Mouse (Mus musculus) brain, embryonic 14.5 days (tissue): Measurements from ENCODE around the gene Stambpl1. TPM values are rescaled to one million over a fixed set of nuclear protein-coding genes. Genes with fewer than 3 reads are reported as not detected.
"Not testable (repeated sequence)": the region's sequence is repeated elsewhere in the genome, so short reads cannot be mapped to it uniquely, and the experiment has no call there.

Experiments used
- DNase-seq: peaks from one replicate; pipeline ENCODE4 v3.0.0-alpha.2; 2011; ENCODE audit warnings: low read depth
- CTCF ChIP-seq: fragments of 200-500 bp; IDR thresholded peaks from 2 replicates; pipeline ENCODE4 v1.5.1; 2012; ENCODE audit warnings: inconsistent platforms, mild to moderate bottlenecking, moderate library complexity, borderline replicate concordance; ENCODE audit not compliant: insufficient read depth, insufficient read length; ENCODE audit errors: extremely low read depth
- POLR2A ChIP-seq: fragments of 200-500 bp; IDR thresholded peaks from 2 replicates; pipeline ENCODE4 v1.6.1; 2012; ENCODE audit warnings: mild to moderate bottlenecking, inconsistent platforms, borderline replicate concordance; ENCODE audit not compliant: poor library complexity, insufficient read depth, insufficient read length, severe bottlenecking; ENCODE audit errors: extremely low read depth
- polyA plus RNA-seq: library from polyadenylated mRNA; depleted of rRNA; stranded (reverse); fragments of >200 nt; gene quantifications from 2 replicates; pipeline ENCODE4 v1.2.3, GENCODE M21; 2012

The Stambpl1 gene
- polyA plus RNA-seq, 1 experiment = 7.6 TPM

DNA sequence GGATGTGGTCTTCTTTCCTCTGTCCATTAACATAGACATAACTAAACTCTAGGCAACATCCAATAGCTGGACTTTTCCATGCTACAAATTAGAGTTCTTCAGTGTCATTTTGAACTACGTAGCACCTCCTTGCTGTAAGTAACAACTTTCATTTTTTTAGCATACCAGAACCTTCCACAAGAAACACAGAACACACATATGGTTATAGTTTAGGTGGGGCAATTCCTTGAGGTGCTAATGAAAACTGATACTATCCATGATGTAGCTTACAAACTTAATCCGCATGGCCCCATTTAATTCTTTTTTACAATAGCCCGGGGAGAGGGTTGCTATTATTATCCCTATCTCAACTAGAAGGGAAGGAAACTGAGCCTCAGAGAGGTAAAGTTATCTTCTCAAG, 18.0 kb upstream of the Stambpl1 start:
- DNase-seq = no peak
- TF ChIP-seq CTCF = no peak
- TF ChIP-seq POLR2A = no peak

DNA sequence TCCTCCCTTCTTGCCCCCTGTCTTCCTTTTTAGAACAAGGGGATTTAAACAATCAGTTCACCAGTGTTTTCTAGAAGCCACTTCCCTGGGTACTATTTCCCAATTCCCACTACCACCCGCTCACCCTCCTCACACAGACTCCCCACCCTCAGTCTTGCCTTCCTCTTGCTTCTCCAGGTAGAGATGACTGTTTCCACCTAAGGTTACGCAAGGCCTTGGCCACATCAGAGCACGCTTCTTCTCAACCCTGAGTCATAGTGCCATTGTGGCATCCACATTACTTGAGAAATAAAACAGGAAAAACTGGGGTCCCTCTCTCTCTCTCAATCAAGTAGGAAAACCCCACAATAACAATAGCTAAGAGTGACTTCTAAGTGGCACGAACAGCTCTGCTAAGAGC, 12.9 kb upstream of the Stambpl1 start:
- no peak for DNase-seq
- TF ChIP-seq CTCF (no peak), POLR2A (no peak)

DNA sequence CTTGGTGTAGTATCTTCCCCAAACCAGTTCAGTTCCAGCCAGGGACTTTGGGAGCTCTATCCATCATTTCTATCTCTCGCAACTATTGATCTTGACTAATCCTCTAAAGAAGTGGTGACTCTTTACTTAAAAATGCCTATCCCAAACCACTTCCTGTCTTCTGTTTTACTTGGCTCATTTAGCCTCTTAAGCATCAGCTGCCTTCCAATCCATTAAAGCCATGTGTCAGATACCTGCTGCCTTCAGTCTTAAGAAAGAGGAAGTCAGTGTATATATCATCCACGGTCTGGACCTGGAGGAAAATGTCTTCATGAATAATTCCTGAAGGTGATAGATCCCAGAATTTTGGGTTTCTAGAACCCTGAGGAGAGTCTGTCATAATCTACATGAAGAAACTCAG, 11.7 kb upstream of the Stambpl1 start:
- TF ChIP-seq CTCF = no peak
- TF ChIP-seq POLR2A = no peak
- DNase-seq = no peak

DNA sequence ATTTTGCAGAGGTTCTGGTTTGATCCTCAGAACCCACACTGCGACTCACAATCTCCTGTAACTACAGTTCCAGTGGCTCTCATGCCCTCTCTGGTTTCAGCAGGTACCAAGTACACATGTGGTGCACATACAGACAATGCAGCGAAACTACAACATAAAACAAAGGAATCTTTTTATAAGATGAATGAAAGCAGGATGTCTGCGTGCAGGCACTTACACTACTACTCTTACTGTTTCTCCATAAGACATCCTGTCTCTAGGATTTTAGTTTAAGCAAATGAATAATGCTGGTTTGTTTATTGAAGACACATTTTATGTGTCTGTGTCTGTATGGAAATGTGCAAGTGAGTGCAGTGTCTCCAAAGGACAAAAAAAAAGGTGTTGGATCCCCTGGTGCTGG, 10.8 kb upstream of the Stambpl1 start:
- no peak for DNase-seq
- no peak for TF ChIP-seq POLR2A
- TF ChIP-seq CTCF = no peak

DNA sequence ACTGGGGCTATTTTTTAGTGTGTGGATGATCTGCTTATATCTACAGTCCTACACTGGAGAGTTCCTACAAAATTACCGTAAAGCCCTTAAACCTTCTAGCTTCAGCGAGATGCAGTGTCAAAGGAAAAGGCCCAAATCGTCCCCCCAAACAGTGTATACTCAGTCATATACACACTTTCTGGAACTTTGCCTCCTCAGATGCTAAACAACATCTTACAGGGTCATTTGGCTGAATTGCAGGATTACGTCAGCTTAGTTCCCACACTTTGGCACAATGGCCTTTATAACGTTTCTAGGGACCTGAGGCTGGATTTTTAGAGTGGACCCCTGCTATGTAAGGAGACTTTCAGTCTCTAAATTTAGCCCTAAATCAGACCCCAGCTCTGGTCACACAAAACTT, 9.5 kb upstream of the Stambpl1 start:
- peak; percentile 58 for DNase-seq
- no peak for TF ChIP-seq CTCF
- TF ChIP-seq POLR2A = no peak

DNA sequence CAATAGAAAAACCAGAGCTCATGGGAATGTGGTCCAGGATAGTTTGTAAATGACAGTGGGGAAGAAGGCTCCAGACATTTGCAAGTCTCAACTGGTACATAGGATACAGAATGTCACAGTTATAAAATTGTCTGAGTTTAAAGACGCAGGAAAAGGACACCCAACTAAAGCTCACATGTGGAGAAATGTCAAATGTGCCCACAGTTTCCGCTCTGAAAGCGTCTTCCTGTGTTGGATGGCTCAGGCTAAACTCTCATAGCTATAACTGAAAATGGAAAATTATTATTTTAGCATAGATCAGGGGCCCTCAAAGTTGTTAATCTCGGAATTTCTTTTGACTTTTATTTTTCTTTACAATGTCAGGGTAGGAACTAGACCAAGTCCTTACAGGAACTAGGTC, 5.2 kb upstream of the Stambpl1 start:
- no peak for DNase-seq
- TF ChIP-seq POLR2A = no peak
- TF ChIP-seq CTCF = no peak

DNA sequence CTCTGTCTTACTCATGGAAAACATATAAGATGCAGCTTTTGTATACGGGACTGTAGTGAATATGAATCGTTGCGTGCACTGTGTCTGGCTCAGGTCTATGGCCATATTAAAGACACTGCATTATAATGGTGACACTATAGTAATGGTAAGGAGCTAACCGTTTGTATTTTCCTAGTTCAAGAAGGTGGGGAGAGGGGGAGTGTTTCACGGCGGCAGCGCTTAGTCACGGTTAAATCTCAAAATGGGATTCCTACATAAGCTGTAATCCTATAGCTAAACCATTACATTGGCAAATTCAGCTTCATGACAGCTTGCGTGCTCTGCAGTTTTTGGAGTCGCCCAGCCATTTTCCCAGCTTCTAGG, 403 bp upstream of the Stambpl1 start:
- no peak for DNase-seq

DNA sequence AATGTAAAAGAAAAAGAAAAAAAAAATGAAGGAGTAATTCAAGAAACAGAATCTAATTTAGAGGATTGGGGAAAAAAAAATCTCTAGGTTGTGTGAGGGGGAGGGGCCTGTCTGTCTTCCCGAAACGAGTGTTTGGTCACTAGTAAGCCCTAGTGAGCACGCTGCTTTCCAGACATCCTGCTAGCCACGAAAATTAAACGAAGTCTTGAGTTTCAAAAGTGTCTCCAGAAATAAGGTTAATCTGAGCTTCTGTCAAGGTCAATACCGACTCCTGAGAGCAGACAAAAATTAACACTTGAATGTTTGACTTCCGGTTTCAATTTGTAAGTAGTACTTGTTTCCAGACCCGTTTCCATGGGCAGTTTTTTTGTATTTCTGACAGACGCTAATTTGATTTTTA, 1.1 kb downstream of the Stambpl1 start:
- TF ChIP-seq POLR2A (no peak), CTCF (no peak)
- DNase-seq = peak; percentile 53

More for the DNA sequence above, 403 bp upstream of the Stambpl1 start:
- TF ChIP-seq CTCF (no peak), POLR2A (no peak)

DNA sequence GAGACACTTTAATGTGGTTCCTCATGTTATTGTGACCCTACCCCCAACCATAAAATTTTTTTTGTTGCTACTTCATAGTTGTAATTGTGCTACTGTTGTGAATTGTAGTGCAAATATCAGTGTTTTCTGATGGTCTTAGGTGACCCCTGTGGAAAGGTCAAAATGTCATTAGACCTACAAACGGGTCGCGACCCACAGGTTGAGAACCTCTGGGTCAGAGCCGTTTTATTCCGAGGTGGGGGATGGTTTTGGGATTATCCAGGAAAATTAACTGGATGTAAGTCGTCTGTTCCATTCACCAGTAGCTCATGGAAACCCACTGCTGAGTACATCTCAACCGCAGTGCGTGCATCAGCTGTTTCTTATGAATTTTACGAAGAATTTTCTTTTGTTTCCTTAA, 1.7 kb downstream of the Stambpl1 start:
- DNase-seq = no peak
- TF ChIP-seq CTCF (no peak), POLR2A (no peak)

DNA sequence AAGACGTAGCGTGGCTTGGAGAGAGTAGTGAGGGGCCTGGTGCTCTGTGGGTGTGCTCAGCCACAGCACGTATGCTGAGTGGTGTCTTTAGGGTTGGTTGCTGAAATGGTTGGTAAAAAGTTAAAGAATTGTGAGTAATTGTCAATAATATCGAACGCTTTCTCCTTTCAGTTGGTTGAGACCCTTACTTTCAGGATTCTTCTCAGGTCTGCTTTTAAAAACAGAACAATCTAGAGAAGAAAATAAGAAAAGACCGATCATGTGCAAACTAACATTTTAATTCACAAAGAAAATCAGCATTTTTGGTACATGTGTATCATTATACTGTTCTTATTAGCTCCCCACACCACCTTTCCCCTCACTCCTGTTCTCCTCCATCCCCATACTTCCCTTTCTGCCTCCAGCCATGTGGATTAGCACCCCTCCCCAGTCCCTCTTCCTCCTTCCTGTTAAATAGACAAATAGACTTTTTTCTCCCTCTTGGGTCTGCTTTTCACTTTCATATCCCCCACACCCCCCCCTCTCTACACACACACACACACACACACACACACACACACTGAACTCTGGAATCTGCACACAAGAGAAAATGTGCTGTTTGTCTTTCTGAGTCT, 2.2 kb downstream of the Stambpl1 start:
- DNase-seq = no peak
- TF ChIP-seq POLR2A (no peak), CTCF (no peak)

DNA sequence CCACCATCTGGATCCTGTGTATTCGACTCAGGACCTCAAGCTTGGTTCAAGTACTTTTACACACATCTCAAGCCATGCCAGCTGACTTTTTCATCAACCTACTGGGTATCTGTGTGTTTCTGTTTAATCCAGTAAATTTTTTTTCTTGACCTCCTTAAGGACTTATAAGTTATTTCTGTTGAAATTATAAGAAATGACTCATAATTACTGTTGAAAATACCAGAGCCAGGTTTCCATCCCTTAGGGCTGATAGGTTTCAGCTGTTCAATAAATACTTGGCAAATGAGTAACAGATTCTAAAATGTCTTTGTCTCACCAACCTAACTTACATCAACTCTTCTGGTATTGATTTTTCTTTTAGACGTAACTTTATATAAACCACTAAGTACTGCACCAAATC, 3.0 kb downstream of the Stambpl1 start:
- DNase-seq = no peak
- TF ChIP-seq CTCF (no peak), POLR2A (no peak)

DNA sequence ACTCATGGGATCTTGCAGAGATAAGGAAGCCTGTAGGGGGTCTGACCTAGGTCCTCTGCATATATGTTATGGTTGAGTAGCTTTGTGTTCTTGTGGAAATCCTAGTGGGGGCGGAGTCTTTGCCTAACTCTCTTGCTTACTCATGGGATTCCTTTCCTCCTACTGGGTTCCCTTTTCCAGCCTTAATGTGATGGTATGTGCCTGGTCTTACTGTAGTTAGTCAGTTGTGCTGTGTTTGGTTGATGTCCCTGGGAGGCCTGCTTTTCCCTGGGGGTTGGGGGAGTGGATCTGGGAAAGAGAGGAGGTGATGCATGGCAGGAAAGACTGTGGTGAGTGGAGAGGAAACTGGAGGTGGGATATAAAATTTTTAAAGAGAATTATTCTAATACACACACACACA, 6.0 kb downstream of the Stambpl1 start:
- TF ChIP-seq CTCF (no peak), POLR2A (no peak)
- DNase-seq = no peak

DNA sequence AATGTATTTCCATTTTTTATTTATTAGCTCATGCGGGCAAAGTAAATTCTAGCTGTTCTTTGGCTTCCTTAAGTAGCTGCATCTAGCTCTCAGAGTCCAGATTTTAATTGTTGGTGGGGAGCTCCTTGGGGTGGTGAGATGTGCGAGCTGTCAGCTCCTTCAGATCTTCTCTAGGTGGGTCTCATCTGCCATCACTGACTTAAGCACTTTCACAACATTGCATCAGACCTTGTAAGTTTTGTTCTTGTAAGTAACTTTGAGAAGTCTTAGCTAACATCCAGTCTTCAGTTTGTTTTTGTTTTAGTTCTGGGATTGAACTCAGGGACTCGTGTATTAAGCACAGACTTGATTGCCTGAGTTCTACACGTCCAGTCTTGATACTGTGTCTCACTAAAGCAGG, 6.9 kb downstream of the Stambpl1 start:
- DNase-seq = no peak
- TF ChIP-seq POLR2A (no peak), CTCF (no peak)

DNA sequence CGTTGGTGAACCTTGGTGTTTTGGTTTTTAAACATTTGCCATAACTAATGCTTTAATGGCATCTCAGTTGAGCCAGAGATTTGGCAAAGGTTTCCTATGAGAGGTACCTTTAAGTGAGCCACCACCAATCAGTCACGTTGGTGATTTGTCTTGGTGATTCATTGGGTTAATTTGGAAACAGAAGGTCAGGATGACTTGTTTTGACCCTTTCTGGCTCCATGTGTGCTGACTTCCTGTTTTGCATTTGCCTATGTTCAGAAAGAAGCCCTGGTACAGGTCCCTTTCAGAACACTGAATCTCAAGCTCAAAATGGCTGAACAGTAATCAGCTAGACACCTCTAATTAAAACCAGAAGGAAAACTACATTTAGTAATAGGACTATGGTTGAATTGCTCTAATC, 7.5 kb downstream of the Stambpl1 start:
- TF ChIP-seq CTCF = no peak
- TF ChIP-seq POLR2A = no peak
- no peak for DNase-seq

DNA sequence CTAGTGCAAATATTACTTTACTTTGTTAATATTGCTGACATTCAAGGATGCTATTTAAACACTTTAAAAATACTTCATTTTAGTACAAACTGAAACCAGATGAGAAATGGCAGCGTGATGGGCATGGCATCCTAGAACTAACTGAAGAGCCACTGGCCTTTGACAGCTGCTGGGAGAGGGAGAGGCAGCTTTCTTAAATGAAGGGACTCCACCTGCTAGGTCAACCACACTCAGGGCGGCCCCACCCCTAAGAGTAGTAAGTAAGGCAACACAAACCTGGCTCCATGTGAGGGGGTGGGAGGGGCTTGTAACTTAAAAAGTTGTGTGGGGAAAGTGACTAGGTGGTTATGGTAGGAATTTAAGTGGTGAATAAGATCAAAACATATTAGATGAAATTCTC, 10.6 kb downstream of the Stambpl1 start:
- no peak for DNase-seq
- TF ChIP-seq CTCF (no peak), POLR2A (no peak)

DNA sequence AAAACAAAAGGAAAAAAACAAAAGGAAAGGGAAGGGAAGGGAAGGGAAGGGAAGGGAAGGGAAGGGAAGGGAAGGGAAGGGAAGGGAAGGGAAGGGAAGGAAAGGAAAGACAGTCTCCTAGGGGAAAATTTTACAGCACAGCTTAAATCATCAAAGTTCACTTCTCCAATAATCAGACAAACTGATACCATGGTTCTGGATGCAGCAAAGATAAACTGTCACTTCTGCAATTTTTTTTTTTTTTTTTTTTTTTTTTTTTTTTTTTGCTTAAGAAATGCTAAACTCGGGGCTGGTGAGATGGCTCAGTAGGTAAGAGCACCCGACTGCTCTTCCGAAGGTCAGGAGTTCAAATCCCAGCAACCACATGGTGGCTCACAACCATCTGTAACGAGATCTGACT, 14.1 kb downstream of the Stambpl1 start:
- DNase-seq = not testable (repeated sequence)
